Mouse (Mus musculus) cerebellum, postnatal 25 days (tissue): Measurements from ENCODE around the gene Cda.

Experiments
- DNase-seq, 2 experiments: peaks; one replicate each; pipeline ENCODE4 v3.0.0; 2021; ENCODE audit warnings: mixed read lengths in 2 of 2

Cda gene

DNA sequence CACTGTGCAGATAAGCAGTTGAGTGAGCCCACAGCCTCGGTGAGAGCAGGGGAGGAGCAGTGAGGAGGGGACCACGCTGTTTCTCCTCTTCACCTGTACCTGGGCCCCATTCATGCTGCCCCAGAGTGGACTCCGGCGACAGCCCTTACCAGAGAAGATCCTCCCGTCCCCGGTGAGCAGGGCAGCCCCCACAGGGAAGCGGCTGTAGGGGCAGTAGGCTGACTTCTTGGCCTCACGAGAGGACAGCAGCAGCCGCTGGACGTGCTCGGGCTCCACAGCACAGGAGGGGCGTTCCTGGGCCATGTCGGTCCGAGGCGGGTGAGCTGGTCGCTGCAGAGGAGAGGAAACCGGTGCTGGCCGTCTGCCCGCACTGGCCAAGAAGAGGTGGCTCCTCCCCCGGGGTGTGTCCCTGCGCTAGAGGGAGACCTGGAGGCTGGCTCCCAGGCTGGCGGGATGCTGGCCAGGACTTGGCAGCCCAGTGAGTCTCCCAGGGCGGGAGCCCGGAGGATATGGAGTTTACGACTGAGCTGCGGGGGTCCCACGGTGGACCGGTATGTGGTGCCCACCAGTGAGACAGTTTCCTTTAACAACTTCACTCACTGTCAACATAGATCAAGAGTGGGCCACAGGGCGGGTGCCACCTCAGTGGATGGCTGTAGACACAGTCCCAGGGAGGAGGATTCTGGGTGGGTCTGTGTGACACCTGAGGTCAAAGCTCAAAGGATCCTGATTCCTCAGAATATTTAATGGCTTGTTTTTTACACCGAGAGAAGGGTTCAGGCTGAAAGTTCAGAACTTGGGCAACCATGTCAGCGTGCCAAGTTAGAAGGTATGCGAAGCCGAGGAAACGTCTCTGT, at the start of gene Cda:
Gene Cda, minus strand, starts transcription at position 352 of the 857 bp plus-strand sequence.
- peak; percentile 70 to 80 for DNase-seq

DNA sequence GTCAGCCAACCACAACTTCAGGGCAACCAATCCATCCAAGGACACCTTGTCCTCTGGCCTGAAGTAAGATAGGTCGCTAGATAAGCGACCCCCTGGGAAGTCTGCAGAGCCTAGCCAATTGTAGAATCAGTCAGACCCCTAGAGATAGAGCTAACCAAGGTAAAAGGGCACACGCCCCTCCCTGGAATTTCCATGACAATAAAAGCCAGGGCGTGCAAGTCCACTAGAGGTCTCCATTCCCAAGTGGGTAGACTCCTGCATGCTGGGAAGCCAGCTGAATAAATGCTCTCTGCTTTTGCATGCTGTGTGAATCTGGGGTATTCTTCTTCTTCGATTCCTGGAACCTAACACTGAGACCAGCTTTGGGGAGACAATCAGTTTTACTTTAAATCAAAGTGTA, 48.6 kb upstream of the Cda start:
- DNase-seq, result no peak

DNA sequence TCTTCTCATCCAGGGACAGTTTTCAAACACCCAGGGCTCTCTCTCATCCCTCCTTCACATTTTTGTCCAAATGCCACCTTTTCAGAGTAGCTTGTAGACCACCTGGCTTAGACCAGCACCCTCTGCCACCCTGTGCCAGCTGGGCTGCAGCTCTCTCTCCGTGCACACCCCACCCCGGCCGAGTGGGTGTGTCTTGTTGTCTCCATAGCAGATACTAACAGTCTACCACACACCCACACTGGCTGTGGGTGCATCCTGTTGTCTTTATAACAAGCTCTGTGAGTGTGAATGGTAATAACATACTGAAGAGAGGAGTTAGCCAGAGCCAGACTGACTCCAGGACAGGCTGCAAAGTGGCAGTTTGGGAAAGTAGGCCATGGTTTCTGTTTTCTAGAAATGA, 48.2 kb upstream of the Cda start:
- no peak for DNase-seq

DNA sequence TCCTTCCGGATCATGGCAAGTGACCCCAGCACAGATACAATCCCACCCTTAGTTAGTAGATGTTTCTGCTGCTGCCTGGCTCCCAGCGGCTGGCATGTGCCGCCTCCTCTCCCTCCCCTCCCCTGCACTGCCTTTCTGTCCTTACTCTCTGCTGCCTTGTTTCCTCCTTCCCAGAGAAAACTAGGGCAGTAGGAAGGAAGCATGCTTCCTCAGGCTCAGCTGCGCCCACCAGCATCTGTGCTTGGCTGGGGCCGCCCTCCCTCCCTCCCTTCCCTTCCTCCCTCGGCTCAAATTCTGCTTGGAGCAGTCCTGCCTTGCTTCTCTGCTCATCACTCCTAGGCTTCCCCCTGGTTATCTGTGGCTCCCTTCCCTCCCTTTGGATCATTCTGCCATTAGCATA, 46.9 kb upstream of the Cda start:
- no peak for DNase-seq

GRCm38 (mm10) chr4:138411504-138412121, 43.8 kb upstream of the Cda start:
- DNase-seq, result no peak

GRCm38 (mm10) chr4:138411011-138411410, 43.2 kb upstream of the Cda start:
- no peak for DNase-seq

- DNase-seq, result no peak
These were observed 39.8 kb upstream of the Cda start for GRCm38 (mm10) chr4:138407479-138408194.

GRCm38 (mm10) chr4:138404806-138405205, 37.0 kb upstream of the Cda start:
- peak; percentile 32 to 58 for DNase-seq

DNA sequence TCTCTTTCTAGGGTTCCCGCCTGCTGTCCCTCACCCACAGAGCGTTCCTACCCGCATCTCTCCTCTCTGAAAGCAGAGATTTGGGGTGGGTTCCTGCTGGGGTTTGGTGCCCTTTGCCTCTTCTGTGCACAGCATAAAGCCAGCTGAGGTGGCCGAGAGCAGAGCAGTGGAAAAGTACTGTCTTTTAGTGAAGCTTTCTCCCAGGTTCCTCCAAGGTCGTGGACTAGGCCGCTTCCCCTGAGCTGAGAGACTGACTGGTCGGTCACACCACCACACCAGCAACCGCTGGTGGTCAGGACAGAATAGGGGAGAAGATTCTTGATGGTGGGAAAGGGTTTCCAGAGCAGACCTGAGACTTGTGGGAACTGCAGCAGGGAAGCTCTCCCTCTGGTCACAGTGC, 28.9 kb upstream of the Cda start:
- DNase-seq, result no peak

- peak; percentile 27 to 62 for DNase-seq
These were observed 28.3 kb upstream of the Cda start, which contains the start of gene Fam43b for GRCm38 (mm10) chr4:138395971-138396645. Fam43b (minus strand) TSS chr4:138396528.

GRCm38 (mm10) chr4:138395087-138395970, 27.5 kb upstream of the Cda start:
- DNase-seq, result peak; percentile 35 to 53

DNA sequence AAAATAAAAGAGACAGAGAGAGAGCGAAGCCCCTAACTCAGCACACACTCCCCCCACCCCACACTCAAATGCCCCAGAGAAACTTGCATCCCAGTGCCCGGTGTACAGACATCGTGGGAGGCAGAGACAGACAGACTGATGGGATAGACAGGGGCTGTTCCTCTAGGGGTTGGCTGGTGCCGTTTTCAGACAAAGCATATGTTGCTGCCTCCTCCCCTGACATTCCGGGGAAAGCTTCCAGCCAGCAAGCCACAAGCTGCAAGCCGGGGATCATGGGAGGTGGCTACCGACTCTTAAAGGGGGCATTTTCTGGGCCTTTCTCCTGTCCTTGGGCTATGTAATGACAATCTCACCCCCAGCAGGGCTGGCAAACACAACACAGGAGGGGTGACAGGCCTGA, 25.9 kb upstream of the Cda start:
- no peak for DNase-seq

- no peak for DNase-seq
These were observed 16.0 kb upstream of the Cda start for GRCm38 (mm10) chr4:138383789-138384188.

DNA sequence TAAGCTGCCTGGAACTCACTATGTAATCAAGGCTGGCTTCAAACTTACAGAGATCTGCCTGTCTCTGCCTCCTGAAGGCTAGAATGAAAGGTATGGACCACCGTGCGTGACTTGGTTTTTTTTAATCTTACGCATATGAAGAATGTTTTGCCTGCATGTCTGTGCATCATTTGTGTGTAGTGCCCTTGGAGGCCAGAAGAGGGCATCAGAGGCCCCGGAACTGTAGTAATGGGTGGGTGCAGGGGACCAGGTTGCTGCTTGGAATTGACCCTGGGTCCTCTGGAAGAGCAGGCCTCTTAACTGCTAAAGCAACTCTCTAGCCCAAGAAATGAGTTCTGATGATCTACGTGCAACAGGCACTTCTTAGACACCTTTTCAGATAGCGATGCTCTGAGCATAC, 14.7 kb upstream of the Cda start:
- DNase-seq, result no peak

GRCm38 (mm10) chr4:138380132-138380689, 12.4 kb upstream of the Cda start:
- no peak for DNase-seq

DNA sequence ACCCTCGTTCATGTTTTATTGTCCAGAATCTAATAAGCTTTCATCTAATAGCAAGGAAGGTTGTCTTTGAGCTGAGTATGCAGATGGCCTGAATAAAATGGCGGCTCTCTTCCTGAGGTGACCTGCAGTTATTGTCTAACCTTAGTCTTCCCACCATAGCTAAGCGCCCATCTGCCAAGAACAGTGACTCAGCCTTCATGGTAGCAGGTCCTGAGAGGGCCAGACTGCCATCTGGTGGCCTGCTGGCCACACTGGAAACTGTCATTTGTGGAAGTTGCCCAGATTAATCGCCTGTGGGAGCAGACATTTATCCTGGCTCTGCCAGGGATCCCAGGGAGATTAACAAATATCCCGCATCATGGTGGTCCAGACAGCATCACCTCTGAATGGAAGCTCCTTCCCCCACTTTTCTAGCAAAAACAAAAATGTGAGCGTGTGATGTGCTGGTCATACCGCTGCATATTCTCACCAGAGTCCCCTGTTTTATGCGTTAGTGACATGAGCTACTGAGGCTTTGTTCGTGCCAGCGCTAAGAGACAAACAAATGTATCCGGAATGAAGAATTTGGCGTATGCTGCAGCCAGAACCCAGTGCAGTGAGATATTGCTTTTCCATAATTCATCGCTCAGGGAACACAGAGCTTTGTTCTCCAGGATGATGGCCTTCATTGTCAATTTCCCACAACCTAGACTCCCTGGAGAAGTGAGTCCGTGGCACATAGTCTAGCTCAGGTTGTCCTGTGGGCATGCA, 11.5 kb upstream of the Cda start:
- peak; percentile 88 to 91 for DNase-seq

DNA sequence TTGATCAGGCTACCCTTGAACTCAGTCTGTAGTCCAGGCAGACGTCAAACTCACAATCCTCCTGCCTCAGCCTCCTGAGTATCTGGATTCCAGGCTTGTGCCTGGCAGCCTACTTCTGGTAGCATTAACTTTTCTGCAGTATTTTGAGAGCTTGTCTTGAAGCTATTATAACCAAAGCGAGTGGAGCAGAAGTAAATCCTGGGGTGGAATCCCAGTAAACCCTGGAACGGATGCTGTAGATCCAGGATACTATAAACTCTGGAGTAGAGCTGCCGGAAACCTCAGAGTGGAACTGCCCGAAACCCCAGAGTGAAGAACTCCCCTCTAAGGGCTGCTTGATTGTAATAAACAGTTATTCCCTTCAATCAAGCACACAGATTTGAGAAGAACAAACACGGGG, 9.7 kb upstream of the Cda start:
- DNase-seq, result peak in 1 of 2 experiments; percentile 50

GRCm38 (mm10) chr4:138375117-138375516, 7.3 kb upstream of the Cda start:
- no peak for DNase-seq

DNA sequence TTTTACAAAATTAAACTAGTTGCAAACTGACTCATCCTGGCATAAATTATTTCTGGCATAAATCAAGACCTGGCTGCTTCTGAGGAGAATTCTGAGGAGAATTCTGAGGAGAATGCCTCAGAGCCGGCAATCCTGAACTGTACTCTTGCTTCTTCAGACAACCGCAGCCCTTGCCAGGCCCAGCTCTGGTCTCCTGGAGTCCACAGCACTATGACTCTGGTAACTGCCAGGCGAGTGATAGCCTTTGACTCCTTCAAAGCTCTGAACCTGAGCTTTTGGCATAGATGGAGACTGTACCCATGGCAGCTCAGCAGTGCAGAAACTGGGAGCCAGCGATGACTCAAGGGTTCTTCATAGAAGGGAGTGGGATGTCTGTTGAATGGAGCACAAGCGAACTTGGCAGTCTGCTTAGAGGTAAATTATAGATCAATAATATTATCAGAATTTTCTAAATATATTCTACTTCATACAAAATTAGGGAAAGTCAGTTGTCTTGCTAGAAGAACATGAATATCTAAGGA, 3.3 kb upstream of the Cda start:
- DNase-seq, result no peak

DNA sequence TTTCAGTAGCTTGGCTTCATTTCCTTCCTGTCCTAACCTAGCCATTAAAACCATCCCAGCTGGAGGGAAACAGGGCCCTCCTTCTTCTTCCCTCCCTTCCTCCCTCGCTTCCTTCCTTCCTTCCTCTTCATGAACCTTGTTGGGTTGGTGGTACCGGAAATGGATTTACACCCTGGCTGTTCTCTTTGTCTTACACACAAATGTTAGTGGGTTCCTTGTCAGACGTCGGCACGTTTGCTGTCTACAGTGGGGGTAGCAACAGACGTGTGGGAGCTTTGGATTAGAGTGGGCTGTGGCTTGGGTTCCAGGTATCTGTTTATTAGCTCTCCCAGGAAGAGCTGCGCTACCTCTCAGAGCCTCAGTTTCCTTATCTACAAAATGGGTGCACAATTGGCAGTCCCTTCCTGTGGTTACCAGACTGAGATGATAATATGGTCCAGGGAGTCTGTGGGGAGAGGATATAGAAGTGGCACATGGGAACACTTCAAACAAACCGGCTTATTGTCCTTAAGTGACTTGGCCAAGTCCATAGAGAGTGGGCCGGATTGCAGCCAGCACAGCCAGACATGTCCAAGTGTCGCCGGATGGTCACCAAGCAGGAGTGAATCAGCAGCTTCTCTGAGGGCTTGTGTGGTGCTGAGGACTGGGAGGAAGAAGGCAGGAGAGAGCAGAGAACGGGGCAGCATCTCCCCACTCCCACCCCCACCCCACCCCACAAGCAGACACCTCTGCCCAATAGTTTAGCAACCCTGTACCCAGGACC, 887 bp upstream of the Cda start:
- DNase-seq, result no peak
